Mouse (Mus musculus): ENCODE measurements around the gene Megf11. TPM values are rescaled to one million over a fixed set of nuclear protein-coding genes. Genes with fewer than 3 reads are reported as not detected.

The Megf11 gene
- polyA plus RNA-seq, 1 experiment from 2014 or later, result 1.2 TPM

DNA sequence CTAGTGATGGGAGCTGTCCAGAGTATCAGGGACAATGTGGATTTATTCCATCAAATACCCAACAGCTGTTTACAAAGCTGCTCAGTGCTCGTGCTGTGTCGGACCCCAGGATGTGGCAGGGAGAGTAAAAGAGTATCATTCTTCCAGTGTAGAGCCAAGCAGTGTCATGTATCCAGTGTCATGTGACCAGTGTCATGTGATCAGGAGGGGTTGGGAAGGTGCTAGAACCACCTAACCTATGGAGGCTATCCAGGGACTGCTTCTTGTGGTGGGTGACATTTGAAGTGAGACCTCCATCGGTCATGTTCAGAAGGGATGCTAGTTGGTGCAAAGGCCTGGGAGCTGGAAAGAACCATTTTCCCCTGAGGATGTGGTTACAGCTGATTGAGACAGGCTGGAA, 146.5 kb downstream of the Megf11 start:
- H3K4me1 ChIP-seq, result no peaks in the 10 kb centered on the region; the same call in 1 of the 2 replicates
- no peaks in the 10 kb centered on the region for H3K36me3 ChIP-seq
- ATAC-seq (ENCODE audit: insufficient read depth, low FRiP score, low read depth), result no peak
- no peak overlapping the region for H3K27ac ChIP-seq
- H3K9ac ChIP-seq, result no peak overlapping the region
- WGBS, result 52% methylated on average over 3 of the region's 3 CpGs
- no peaks in the 10 kb centered on the region for H3K27me3 ChIP-seq (replicated peaks)
- no peak overlapping the region for H3K4me2 ChIP-seq
- no peak overlapping the region for H3K4me3 ChIP-seq (replicated peaks)
- H3K9me3 ChIP-seq, result no peaks in the 10 kb centered on the region

DNA sequence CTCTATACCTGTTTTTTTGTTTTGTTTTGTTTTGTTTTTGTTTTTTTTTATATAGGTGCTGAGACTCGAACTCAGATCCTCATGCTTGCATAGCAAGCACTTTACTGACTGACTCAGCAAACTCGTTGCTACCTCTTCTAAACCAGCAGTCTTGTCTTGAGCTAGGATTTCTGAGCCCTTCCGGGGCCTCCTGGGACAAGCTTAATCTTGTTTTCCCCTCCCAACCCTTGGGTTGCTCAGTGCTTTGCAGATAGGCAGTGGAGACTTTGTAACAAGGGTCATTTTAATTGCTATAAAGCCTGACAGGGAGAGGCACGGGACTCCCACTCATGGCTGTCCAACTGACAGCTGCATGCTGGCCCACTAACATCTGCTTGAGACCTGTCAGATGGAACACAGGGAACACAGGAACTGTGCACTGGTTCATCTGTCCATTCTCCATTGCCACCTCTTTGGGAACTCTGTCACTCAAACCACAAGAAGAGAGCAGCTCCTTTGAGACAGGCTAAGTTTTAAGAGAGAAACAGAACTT, 147.4 kb downstream of the Megf11 start:
- no peak for ATAC-seq (ENCODE audit: insufficient read depth, low FRiP score, low read depth)
- H3K9ac ChIP-seq, result no peak overlapping the region

DNA sequence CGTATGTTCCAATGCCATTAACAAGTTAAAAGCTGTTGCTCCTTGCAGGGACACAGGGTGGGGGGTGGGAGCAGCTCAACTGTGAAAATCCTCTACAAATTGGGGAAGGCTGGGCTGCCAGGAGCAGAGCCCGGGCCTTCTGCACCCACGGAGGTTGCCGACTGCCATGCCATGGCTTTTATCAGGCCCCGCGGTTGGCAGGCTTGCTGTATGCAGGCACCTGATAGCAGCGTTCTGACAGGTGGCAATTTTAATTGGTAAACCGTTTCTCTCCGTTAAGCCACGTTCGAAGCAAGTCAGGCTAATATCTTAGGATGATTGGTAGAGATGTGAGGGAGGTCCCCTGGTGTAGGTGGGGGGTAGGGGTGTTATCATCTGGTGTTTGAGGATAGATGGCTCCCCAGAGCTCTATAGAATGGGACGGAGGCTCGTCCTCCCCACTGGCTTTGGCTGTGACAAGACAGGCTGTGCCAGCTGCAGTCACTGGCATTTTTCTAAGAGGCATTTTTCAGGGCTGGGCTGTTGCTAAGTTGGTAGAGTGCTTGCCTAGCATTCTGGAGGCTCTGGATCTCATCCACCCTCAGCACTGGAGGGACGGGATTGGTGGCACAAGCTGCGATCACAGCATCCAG, 148.2 kb downstream of the Megf11 start:
- H3K27me3 ChIP-seq (replicated peaks), result no peaks in the 10 kb centered on the region
- no peak overlapping the region for H3K4me3 ChIP-seq (replicated peaks)
- no peak overlapping the region for H3K9ac ChIP-seq
- peak; percentile 87 for ATAC-seq (ENCODE audit: insufficient read depth, low FRiP score, low read depth)
- H3K4me1 ChIP-seq, result no peaks in the 10 kb centered on the region; the same call in 1 of the 2 replicates
- no peaks in the 10 kb centered on the region for H3K36me3 ChIP-seq
- H3K4me2 ChIP-seq, result no peak overlapping the region
- H3K27ac ChIP-seq, result no peak overlapping the region
- WGBS, result 30% methylated on average over 15 of the region's 15 CpGs
- H3K9me3 ChIP-seq, result no peaks in the 10 kb centered on the region

More for the DNA sequence above, 147.4 kb downstream of the Megf11 start:
- Histone ChIP-seq H3K36me3 (no peaks in the 10 kb centered on the region), H3K4me1 (no peaks in the 10 kb centered on the region; the same call in 1 of the 2 replicates), H3K9me3 (no peaks in the 10 kb centered on the region), H3K4me2 (no peak overlapping the region), H3K4me3 (replicated peaks) (no peak overlapping the region), H3K27me3 (replicated peaks) (no peaks in the 10 kb centered on the region), H3K27ac (no peak overlapping the region)
- WGBS, result 45% methylated on average over 4 of the region's 4 CpGs

DNA sequence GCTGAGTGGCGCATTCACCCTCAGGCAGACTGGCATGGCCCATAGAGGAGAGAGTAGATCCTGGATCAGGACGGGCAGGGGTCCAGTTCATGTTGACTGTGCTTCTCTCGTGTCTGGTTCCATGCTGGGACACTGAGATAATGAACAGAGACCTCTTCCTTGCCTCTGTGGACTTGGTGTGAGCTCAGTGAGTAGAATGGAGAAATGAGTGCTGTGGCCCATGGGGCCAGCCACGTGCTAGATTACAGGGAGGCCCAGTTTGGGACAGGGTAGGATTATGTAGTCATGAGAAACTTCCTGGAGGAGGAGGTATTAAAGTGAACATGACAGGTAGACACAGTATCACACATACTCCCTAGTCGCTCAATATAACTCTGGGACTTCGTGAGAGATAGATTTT, 148.9 kb downstream of the Megf11 start:
- no peaks in the 10 kb centered on the region for H3K36me3 ChIP-seq
- no peaks in the 10 kb centered on the region for H3K27me3 ChIP-seq (replicated peaks)
- H3K27ac ChIP-seq, result no peak overlapping the region
- no peaks in the 10 kb centered on the region; the same call in 1 of the 2 replicates for H3K4me1 ChIP-seq
- no peak overlapping the region for H3K4me3 ChIP-seq (replicated peaks)
- H3K4me2 ChIP-seq, result no peak overlapping the region
- no peak overlapping the region for H3K9ac ChIP-seq
- 78% methylated on average over 6 of the region's 6 CpGs for WGBS
- H3K9me3 ChIP-seq, result no peaks in the 10 kb centered on the region
- no peak for ATAC-seq (ENCODE audit: insufficient read depth, low FRiP score, low read depth)

DNA sequence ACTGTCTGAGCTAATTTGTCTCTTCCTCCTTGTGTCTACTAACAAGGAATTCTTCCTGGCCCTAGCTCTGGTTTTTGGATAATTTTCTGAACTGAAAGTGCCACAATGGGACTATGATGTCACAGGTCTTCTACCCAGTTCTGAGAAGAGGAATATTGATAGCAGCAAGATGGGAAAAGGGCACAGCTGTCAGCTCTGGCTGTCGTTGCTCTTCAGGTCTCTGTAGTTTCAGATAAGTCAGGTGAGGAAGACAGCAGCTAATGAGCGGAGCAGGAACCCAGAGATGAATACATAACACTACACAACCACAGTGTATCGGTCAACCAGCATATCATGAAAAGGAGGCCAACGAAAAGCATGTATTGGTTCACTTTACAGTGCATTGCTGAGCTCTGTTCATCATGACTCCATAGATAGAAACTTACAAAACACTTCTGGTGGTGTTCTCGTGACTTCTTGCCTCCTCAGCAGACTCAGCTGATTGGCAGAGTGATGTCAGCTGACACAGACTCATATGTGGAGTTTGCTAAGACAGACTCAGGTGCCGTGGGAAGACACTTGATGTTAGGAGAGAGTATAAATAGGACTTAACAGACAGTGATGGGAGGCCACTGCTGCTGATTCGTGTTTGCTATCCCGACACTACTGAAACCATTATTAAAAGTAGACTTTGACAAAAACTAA, 149.6 kb downstream of the Megf11 start:
- 84% methylated on average over 8 of the region's 8 CpGs for WGBS
- Histone ChIP-seq H3K27ac (no peak overlapping the region), H3K9me3 (no peaks in the 10 kb centered on the region), H3K36me3 (no peaks in the 10 kb centered on the region), H3K27me3 (replicated peaks) (no peaks in the 10 kb centered on the region), H3K4me3 (replicated peaks) (no peak overlapping the region), H3K4me1 (no peaks in the 10 kb centered on the region; the same call in 1 of the 2 replicates), H3K9ac (no peak overlapping the region), H3K4me2 (no peak overlapping the region)
- ATAC-seq (ENCODE audit: insufficient read depth, low FRiP score, low read depth), result no peak

- H3K4me2 ChIP-seq, result no peak overlapping the region
- no peak overlapping the region for H3K4me3 ChIP-seq (replicated peaks)
- no peaks in the 10 kb centered on the region for H3K9me3 ChIP-seq
- H3K9ac ChIP-seq, result no peak overlapping the region
- no peaks in the 10 kb centered on the region; the same call in 1 of the 2 replicates for H3K27me3 ChIP-seq (replicated peaks)
- H3K36me3 ChIP-seq, result no peaks in the 10 kb centered on the region
- no peak overlapping the region for H3K27ac ChIP-seq
- 60% methylated on average over 4 of the region's 4 CpGs for WGBS
- no peak for ATAC-seq (ENCODE audit: insufficient read depth, low FRiP score, low read depth)
- no peaks in the 10 kb centered on the region; the same call in 1 of the 2 replicates for H3K4me1 ChIP-seq
Observed at GRCm38 (mm10) chr9:64537821-64538220, 152.4 kb downstream of the Megf11 start.

GRCm38 (mm10) chr9:64542246-64542645, 156.8 kb downstream of the Megf11 start:
- H3K27me3 ChIP-seq (replicated peaks), result peaks cover 2% of the 10 kb centered on the region; the same call in 1 of the 2 replicates
- no peak overlapping the region for H3K27ac ChIP-seq
- H3K4me2 ChIP-seq, result no peak overlapping the region
- H3K9ac ChIP-seq, result no peak overlapping the region
- H3K4me1 ChIP-seq, result no peaks in the 10 kb centered on the region
- no peak overlapping the region for H3K4me3 ChIP-seq (replicated peaks)
- no peaks in the 10 kb centered on the region for H3K36me3 ChIP-seq
- no peak for ATAC-seq (ENCODE audit: insufficient read depth, low FRiP score, low read depth)
- WGBS, result 75% methylated on average over 4 of the region's 4 CpGs
- no peaks in the 10 kb centered on the region for H3K9me3 ChIP-seq

DNA sequence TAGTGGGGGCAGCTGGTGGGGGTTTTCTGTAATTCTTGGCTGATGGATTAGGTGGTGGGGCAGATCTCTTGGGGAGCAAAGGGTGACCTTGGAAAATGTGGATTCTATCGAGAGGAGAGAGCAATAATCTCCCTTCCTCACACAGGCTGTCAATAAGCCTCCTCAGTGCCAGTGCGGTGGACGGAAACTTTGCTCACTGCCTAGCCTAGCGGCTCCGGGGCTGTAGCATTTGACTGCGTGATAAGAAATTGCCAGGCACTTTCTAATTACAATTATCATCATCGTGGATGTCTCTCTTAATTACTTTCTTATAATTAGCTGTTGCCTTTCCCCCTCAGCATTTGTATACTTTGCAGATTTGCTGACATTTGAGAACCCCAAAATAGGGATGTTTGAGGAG, 157.7 kb downstream of the Megf11 start:
- 24% methylated on average over 7 of the region's 7 CpGs for WGBS
- H3K4me1 ChIP-seq, result no peaks in the 10 kb centered on the region
- no peak for ATAC-seq (ENCODE audit: insufficient read depth, low FRiP score, low read depth)

DNA sequence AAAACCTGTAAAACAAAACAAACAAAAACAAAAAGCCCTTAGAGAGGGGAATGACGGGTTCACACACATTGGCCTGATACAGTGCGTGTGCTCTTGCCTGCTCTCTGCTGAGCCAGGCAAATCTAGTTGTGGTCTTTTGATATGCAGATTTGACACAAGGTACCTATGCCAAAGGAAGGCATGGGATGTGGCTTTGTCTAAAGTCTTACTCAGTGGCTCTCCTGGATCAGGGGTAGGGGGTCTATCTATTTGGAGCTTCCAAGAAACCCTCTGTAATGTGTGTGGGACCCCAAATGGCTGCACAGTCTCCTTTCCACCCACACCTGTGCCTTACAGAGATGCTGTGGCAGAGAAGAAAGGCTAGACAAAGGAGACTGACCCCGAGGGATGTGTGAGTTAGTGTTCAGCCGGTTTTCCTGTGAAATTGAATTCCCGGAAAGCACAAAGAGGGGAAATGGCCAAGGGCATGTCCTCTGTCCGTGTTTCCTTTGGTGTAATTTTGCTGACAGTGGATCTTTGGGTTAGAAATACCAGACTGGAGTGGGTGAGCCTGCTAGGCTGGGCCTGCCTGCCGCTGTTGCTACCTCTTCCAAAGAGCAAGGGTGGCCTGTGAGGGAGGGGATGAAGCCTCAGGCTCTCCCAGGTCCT, 161.0 kb downstream of the Megf11 start:
- no peak overlapping the region for H3K4me3 ChIP-seq (replicated peaks)
- H3K4me1 ChIP-seq, result no peaks in the 10 kb centered on the region
- WGBS, result 53% methylated on average over 7 of the region's 7 CpGs
- H3K9ac ChIP-seq, result no peak overlapping the region
- no peak overlapping the region for H3K27ac ChIP-seq
- no peaks in the 10 kb centered on the region for H3K36me3 ChIP-seq
- no peak for ATAC-seq (ENCODE audit: insufficient read depth, low FRiP score, low read depth)
- H3K27me3 ChIP-seq (replicated peaks), result 0 out of 2 replicates have a peak, but pooled peaks cover 2% of the 10 kb centered on the region
- no peaks in the 10 kb centered on the region for H3K9me3 ChIP-seq
- no peak overlapping the region for H3K4me2 ChIP-seq

More for the DNA sequence above, 157.7 kb downstream of the Megf11 start:
- Histone ChIP-seq H3K27me3 (replicated peaks) (peaks cover 2% of the 10 kb centered on the region; the same call in 1 of the 2 replicates), H3K4me3 (replicated peaks) (no peak overlapping the region), H3K9ac (no peak overlapping the region), H3K9me3 (no peaks in the 10 kb centered on the region), H3K4me2 (no peak overlapping the region), H3K36me3 (no peaks in the 10 kb centered on the region), H3K27ac (no peak overlapping the region)

GRCm38 (mm10) chr9:64548332-64548731, 162.9 kb downstream of the Megf11 start:
- 81% methylated on average over 6 of the region's 6 CpGs for WGBS

DNA sequence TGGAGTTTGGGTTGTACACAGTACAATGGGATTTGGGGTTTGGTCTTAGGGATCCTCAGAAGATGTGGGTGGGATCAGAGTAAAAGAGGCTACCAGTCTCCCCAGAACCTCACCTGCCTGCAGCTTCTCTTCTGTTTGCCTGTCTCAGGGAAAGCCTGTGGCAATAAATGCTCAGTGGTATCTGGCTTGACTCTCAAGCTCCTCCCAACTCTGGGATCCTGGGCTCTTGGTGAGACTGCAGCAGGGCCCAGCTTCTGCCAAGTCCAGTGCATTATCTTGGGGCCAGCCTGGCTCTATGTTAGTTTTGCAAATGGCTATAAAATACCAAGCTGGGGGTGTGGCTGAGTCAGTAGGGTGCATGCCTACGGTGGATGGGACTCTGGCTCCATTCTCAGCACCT, 165.9 kb downstream of the Megf11 start:
- Histone ChIP-seq H3K4me1 (no peaks in the 10 kb centered on the region), H3K27ac (no peak overlapping the region), H3K36me3 (no peaks in the 10 kb centered on the region), H3K4me2 (no peak overlapping the region), H3K9me3 (no peaks in the 10 kb centered on the region), H3K9ac (no peak overlapping the region), H3K27me3 (replicated peaks) (0 out of 2 replicates have a peak, but pooled peaks cover 2% of the 10 kb centered on the region), H3K4me3 (replicated peaks) (no peak overlapping the region)
- no peak for ATAC-seq (ENCODE audit: insufficient read depth, low FRiP score, low read depth)
- 84% methylated on average over 1 of the region's 1 CpGs for WGBS

More at GRCm38 (mm10) chr9:64548332-64548731, 162.9 kb downstream of the Megf11 start:
- no peak overlapping the region for H3K4me2 ChIP-seq
- H3K9me3 ChIP-seq, result no peaks in the 10 kb centered on the region
- no peak overlapping the region for H3K9ac ChIP-seq
- 0 out of 2 replicates have a peak, but pooled peaks cover 2% of the 10 kb centered on the region for H3K27me3 ChIP-seq (replicated peaks)
- no peak overlapping the region for H3K27ac ChIP-seq
- H3K36me3 ChIP-seq, result no peaks in the 10 kb centered on the region
- H3K4me1 ChIP-seq, result no peaks in the 10 kb centered on the region
- H3K4me3 ChIP-seq (replicated peaks), result no peak overlapping the region
- no peak for ATAC-seq (ENCODE audit: insufficient read depth, low FRiP score, low read depth)

DNA sequence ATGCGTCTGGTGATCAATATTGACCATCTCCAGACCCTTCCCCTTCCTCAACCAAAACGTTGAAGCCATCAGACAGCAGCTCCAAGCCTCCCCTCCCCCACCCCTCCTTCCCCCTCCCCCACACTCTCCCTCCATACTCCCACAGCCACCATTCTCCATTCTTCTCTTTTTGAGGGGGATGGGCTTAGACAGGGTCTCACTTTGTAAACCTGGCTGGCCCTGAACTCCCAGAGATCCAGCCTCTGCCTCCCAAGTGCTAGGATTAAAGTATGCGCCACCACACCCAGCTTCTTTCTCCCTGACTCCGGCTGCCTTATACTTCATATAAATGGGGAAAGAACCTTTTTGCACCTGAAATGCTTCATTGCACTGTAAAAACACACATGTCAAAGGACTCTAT, 166.6 kb downstream of the Megf11 start:
- WGBS, result 52% methylated on average over 4 of the region's 4 CpGs

More for the DNA sequence above, 166.6 kb downstream of the Megf11 start:
- ATAC-seq (ENCODE audit: insufficient read depth, low FRiP score, low read depth), result no peak
- Histone ChIP-seq H3K4me1 (no peaks in the 10 kb centered on the region), H3K9ac (no peak overlapping the region), H3K27ac (no peak overlapping the region), H3K4me3 (replicated peaks) (no peak overlapping the region), H3K27me3 (replicated peaks) (no peaks in the 10 kb centered on the region), H3K9me3 (no peaks in the 10 kb centered on the region), H3K36me3 (no peaks in the 10 kb centered on the region), H3K4me2 (no peak overlapping the region)
